Mouse (Mus musculus) CH12.LX (cell line): ENCODE results near the gene Cmss1. TPM values are rescaled to one million over a fixed set of nuclear protein-coding genes. Genes with fewer than 3 reads are reported as not detected.

ENCODE experiments used
- DNase-seq: peaks from one replicate; pipeline ENCODE4 v3.0.0-alpha.2; 2013; ENCODE audit errors: extremely low read depth
- H3K27ac ChIP-seq: 2 replicates; pipeline ENCODE4 v1.5.1; 2012; ENCODE audit warnings: low read depth, mild to moderate bottlenecking, control low read depth, moderate library complexity; ENCODE audit not compliant: insufficient read depth
- H3K27me3 ChIP-seq: replicated peaks from 2 replicates; pipeline ENCODE3; 2012; ENCODE audit warnings: inconsistent platforms
- H3K36me3 ChIP-seq, 2 experiments: replicated peaks in 1 of 2; 2 replicates each; pipeline versions ENCODE3 to v1.6.1; 2012; ENCODE audit warnings: inconsistent platforms in 1 of 2, low read length in 1 of 2, mild to moderate bottlenecking in 1 of 2, mixed read lengths in 1 of 2, moderate library complexity in 1 of 2; ENCODE audit not compliant: control insufficient read depth in 1 of 2, insufficient read depth in 1 of 2
- H3K4me1 ChIP-seq, 2 experiments: 2 replicates each; pipeline ENCODE4 v1.6.1; 2012; ENCODE audit warnings: inconsistent platforms in 1 of 2, moderate library complexity in 1 of 2; ENCODE audit not compliant: insufficient read depth in 2 of 2, control insufficient read depth in 1 of 2
- H3K4me2 ChIP-seq: 2 replicates; pipeline ENCODE4 v1.6.1; 2012; ENCODE audit warnings: low read depth, mild to moderate bottlenecking, control low read depth; ENCODE audit not compliant: poor library complexity, insufficient read depth, severe bottlenecking
- H3K4me3 ChIP-seq, 3 experiments: fragments of 150-350 bp in 1 of 3; sonication (generic) in 1 of 3; replicated peaks in 1 of 3; 2 replicates each; pipeline versions ENCODE3 to v1.5.1; 2011 to 2012; ENCODE audit warnings: low read depth in 2 of 3, low read length in 2 of 3, mild to moderate bottlenecking in 2 of 3, moderate library complexity in 2 of 3, control low read depth in 1 of 3, improper control_type of control experiment in 1 of 3, inconsistent platforms in 1 of 3, mixed read lengths in 1 of 3; ENCODE audit not compliant: poor library complexity in 1 of 3
- H3K79me2 ChIP-seq: replicated peaks from 2 replicates; pipeline ENCODE4 v1.6.1; 2012; ENCODE audit warnings: mild to moderate bottlenecking, moderate library complexity; ENCODE audit not compliant: control insufficient read depth, poor library complexity, insufficient read depth, severe bottlenecking; ENCODE audit errors: extremely low read depth
- H3K9ac ChIP-seq: 2 replicates; pipeline ENCODE4 v1.6.1; 2012; ENCODE audit warnings: low read depth, mild to moderate bottlenecking, control low read depth, moderate library complexity; ENCODE audit not compliant: insufficient read depth
- H3K9me3 ChIP-seq: replicated peaks from 2 replicates; pipeline ENCODE3; 2012; ENCODE audit warnings: low read length, inconsistent platforms, mixed read lengths
- CHD1 ChIP-seq: IDR thresholded peaks from 2 replicates; pipeline ENCODE4 v1.6.1; 2012; ENCODE audit warnings: low read depth, low read length, improper control_type of control experiment, inconsistent platforms
- CTCF ChIP-seq, 2 experiments: IDR thresholded peaks in 1 of 2; conservative IDR thresholded peaks in 1 of 2; 2 replicates each; pipeline ENCODE4 v1.5.1; 2011 to 2012; ENCODE audit warnings: low read depth in 2 of 2, low read length in 2 of 2, improper control_type of control experiment in 1 of 2, inconsistent platforms in 1 of 2, mild to moderate bottlenecking in 1 of 2, moderate library complexity in 1 of 2
- ELF1 ChIP-seq: IDR thresholded peaks from 2 replicates; pipeline ENCODE4 v1.6.1; 2014; ENCODE audit warnings: low read depth, mild to moderate bottlenecking, inconsistent platforms, low read length, improper control_type of control experiment
- ETS1 ChIP-seq: conservative IDR thresholded peaks from 2 replicates; pipeline ENCODE4 v1.6.1; 2012; ENCODE audit warnings: low read depth, mild to moderate bottlenecking, inconsistent platforms, low read length, improper control_type of control experiment, moderate library complexity
- HCFC1 ChIP-seq: IDR thresholded peaks from 2 replicates; pipeline ENCODE4 v1.6.1; 2012; ENCODE audit warnings: low read depth, mild to moderate bottlenecking, inconsistent platforms, low read length, improper control_type of control experiment
- MAZ ChIP-seq: IDR thresholded peaks from 2 replicates; pipeline ENCODE4 v1.6.1; 2012; ENCODE audit warnings: low read depth, mild to moderate bottlenecking, inconsistent platforms, low read length, improper control_type of control experiment, moderate library complexity
- MEF2A ChIP-seq: IDR thresholded peaks from 2 replicates; pipeline ENCODE4 v1.6.1; 2014; ENCODE audit warnings: low read depth, mild to moderate bottlenecking, inconsistent platforms, low read length, improper control_type of control experiment, borderline replicate concordance
- MXI1 ChIP-seq: IDR thresholded peaks from 2 replicates; pipeline ENCODE4 v1.6.1; 2011; ENCODE audit warnings: mild to moderate bottlenecking, low read depth, low read length, improper control_type of control experiment
- NRF1 ChIP-seq: IDR thresholded peaks from 2 replicates; pipeline ENCODE4 v1.6.1; 2014; ENCODE audit warnings: low read depth, mild to moderate bottlenecking, inconsistent platforms, low read length, improper control_type of control experiment, moderate library complexity
- PAX5 ChIP-seq: IDR thresholded peaks from 2 replicates; pipeline ENCODE4 v1.6.1; 2012; ENCODE audit warnings: low read length, inconsistent platforms, mixed read lengths
- SIN3A ChIP-seq: IDR thresholded peaks from 2 replicates; pipeline ENCODE4 v1.6.1; 2012; ENCODE audit warnings: low read length, improper control_type of control experiment, inconsistent platforms
- SMC3 ChIP-seq: IDR thresholded peaks from 2 replicates; pipeline ENCODE4 v1.6.1; 2011; ENCODE audit warnings: low read depth, low read length, improper control_type of control experiment
- TBP ChIP-seq: conservative IDR thresholded peaks from 2 replicates; pipeline ENCODE4 v1.6.1; 2011; ENCODE audit warnings: low read depth, low read length, improper control_type of control experiment
- UBTF ChIP-seq: IDR thresholded peaks from 2 replicates; pipeline ENCODE4 v1.6.1; 2012; ENCODE audit warnings: low read depth, mild to moderate bottlenecking, inconsistent platforms, low read length, improper control_type of control experiment, moderate library complexity
- USF1 ChIP-seq: IDR thresholded peaks from 2 replicates; pipeline ENCODE4 v1.6.1; 2014; ENCODE audit warnings: low read depth, mild to moderate bottlenecking, inconsistent platforms, low read length, improper control_type of control experiment
- ZKSCAN1 ChIP-seq: IDR thresholded peaks from 2 replicates; pipeline ENCODE4 v1.6.1; 2012; ENCODE audit warnings: low read depth, inconsistent platforms, low read length, improper control_type of control experiment, borderline replicate concordance
- dilution Hi-C: fragments of 300-500 bp; cut with MboI; formaldehyde crosslinking; loops from 2 replicates; pipeline ENCODE4 v1.14.3; 2020; ENCODE audit warnings: low sequenced_read_pairs; ENCODE audit not compliant: extremely low pct_unique_long_range_greater_than_20kb, extremely low pct_ligation_motif_present
- in situ Hi-C: fragments of 300-500 bp; cut with MboI; formaldehyde crosslinking; loops from 3 replicates; pipeline ENCODE4 v1.14.3; 2019; ENCODE audit warnings: low sequenced_read_pairs, low pct_ligation_motif_present, low pct_unique_long_range_greater_than_20kb, mixed read lengths
- polyA plus RNA-seq: library from polyadenylated mRNA; unstranded; fragments of >175 nt; gene quantifications from 2 replicates; pipeline ENCODE4 v1.2.1, GENCODE M21; 2012; ENCODE audit warnings: low read depth; ENCODE audit not compliant: insufficient read length
- total RNA-seq, 2 experiments: library from RNA; depleted of rRNA; stranded (reverse); fragments of 300-350 nt in 1 of 2; fragments of >200 nt in 1 of 2; gene quantifications; 2 replicates each; pipeline ENCODE4 v1.2.3; 2012 to 2014

Gene Cmss1
- total and polyA plus RNA-seq, 3 experiments: 94.7 to 107 (median 103) TPM

- no peaks in the 10 kb centered on the region for H3K79me2 ChIP-seq
- H3K9ac ChIP-seq: no peak overlapping the region
- TF ChIP-seq NRF1: no peak
- no peak for TF ChIP-seq MXI1
- no peak for TF ChIP-seq PAX5
- no peak for TF ChIP-seq ELF1
- no peak for TF ChIP-seq SMC3
- TF ChIP-seq, all 38 proteins: peak for 0
- Histone ChIP-seq H3K27me3 (no peaks in the 10 kb centered on the region), H3K9me3 (no peaks in the 10 kb centered on the region), H3K4me2 (no peak overlapping the region), H3K27ac (no peak overlapping the region), H3K36me3 (no peaks in the 10 kb centered on the region), H3K4me3 (no peak overlapping the region), H3K4me1 (peaks cover 0 to 9% of the 10 kb centered on the region in 2 experiments; a peak in 1 of 4 replicates)
- dilution Hi-C loops: no loop called here
- in situ Hi-C loops: no loop called here
- DNase-seq: no peak
Measured at GRCm38 (mm10) chr16:57490691-57491090, 116.0 kb downstream of the Cmss1 start.

GRCm38 (mm10) chr16:57488661-57489060, 118.0 kb downstream of the Cmss1 start:
- Histone ChIP-seq H3K27me3 (no peaks in the 10 kb centered on the region), H3K36me3 (no peaks in the 10 kb centered on the region), H3K9ac (no peak overlapping the region), H3K79me2 (no peaks in the 10 kb centered on the region), H3K27ac (no peak overlapping the region), H3K4me2 (no peak overlapping the region), H3K4me1 (peaks cover 0 to 5% of the 10 kb centered on the region in 2 experiments; a peak in 1 of 4 replicates), H3K9me3 (no peaks in the 10 kb centered on the region), H3K4me3 (no peak overlapping the region)
- DNase-seq: no peak
- in situ Hi-C loops: no loop called here
- dilution Hi-C loops: no loop called here
- TF ChIP-seq UBTF: no peak
- TF ChIP-seq CTCF (conservative IDR thresholded peaks at IDR 0.05 in 1 of 2, IDR thresholded peaks at IDR 0.05 in 1 of 2; ENCODE audit: low read depth in 2 of 2, low read length in 2 of 2): no peak
- TF ChIP-seq CHD1: no peak
- TF ChIP-seq MAZ: no peak
- no peak for TF ChIP-seq ETS1
- TF ChIP-seq SIN3A: no peak
- no peak for TF ChIP-seq ZKSCAN1
- TF ChIP-seq, all 38 proteins: peak for 0

- peaks cover 5 to 23% of the 10 kb centered on the region in 2 experiments; a peak in 3 of 4 replicates for H3K4me1 ChIP-seq
- dilution Hi-C loops (no loop called here), in situ Hi-C loops (no loop called here)
- H3K9ac ChIP-seq: no peak overlapping the region
- H3K4me2 ChIP-seq: no peak overlapping the region
- no peak overlapping the region for H3K27ac ChIP-seq
- DNase-seq: no peak
- no peak for TF ChIP-seq TBP
- no peak for TF ChIP-seq ELF1
- TF ChIP-seq HCFC1: no peak
- TF ChIP-seq MXI1: no peak
- no peak for TF ChIP-seq CTCF (conservative IDR thresholded peaks at IDR 0.05 in 1 of 2, IDR thresholded peaks at IDR 0.05 in 1 of 2; ENCODE audit: low read depth in 2 of 2, low read length in 2 of 2)
- no peak for TF ChIP-seq SIN3A
- no peak for TF ChIP-seq USF1
- TF ChIP-seq MEF2A: no peak
- H3K9me3 ChIP-seq: no peaks in the 10 kb centered on the region
- H3K4me3 ChIP-seq: no peak overlapping the region
- no peaks in the 10 kb centered on the region for H3K36me3 ChIP-seq
- H3K79me2 ChIP-seq: no peaks in the 10 kb centered on the region
- no peaks in the 10 kb centered on the region for H3K27me3 ChIP-seq
Measured at GRCm38 (mm10) chr16:57486266-57486665, 120.4 kb downstream of the Cmss1 start.
